Mouse (Mus musculus): Measurements from ENCODE around the gene Gm49380.

GRCm38 (mm10) chr9:44047071-44047470 is 66.2 kb downstream of the Gm49380 start:
- no peak for TF ChIP-seq CTCF (IDR thresholded peaks at IDR 0.05; ENCODE audit: extremely low read depth, insufficient read length, insufficient replicate concordance, low read depth, low read length)
- no peak for TF ChIP-seq POLR2A (IDR thresholded peaks at IDR 0.05; ENCODE audit: low read depth, low read length)

Measured in small intestine, adult 2 months (tissue).